Mouse (Mus musculus): ENCODE measurements at regions not wholly inside any gene's neighbourhood (a gene's known extent, or its start where the extent isn't known, plus 50 kb on each side); places are given as distances from the start of the nearest gene placed in this dataset.
A peak's percentile ranks its signal among the peaks of the same experiment; 100 is the strongest.

- Histone ChIP-seq H3K27me3 (no peaks in the 10 kb centered on the region), H3K27ac (no peak overlapping the region), H3K4me1 (no peaks in the 10 kb centered on the region), H3K36me3 (no peaks in the 10 kb centered on the region), H3K4me2 (no peak overlapping the region), H3K9me3 (no peaks in the 10 kb centered on the region), H3K4me3 (no peak overlapping the region), H3K9ac (no peak overlapping the region)
- WGBS: 30% methylated on average over 11 of the region's 11 CpGs
- no peak for ATAC-seq (ENCODE audit: insufficient number of reproducible peaks, low FRiP score, low TSS enrichment, low read depth)
Measured at GRCm38 (mm10) chr2:158956888-158957287, 162.3 kb downstream of the Dhx35 start.

GRCm38 (mm10) chr2:158965003-158965665, 170.5 kb downstream of the Dhx35 start:
- Histone ChIP-seq H3K27ac (no peak overlapping the region), H3K36me3 (no peaks in the 10 kb centered on the region), H3K4me1 (no peaks in the 10 kb centered on the region), H3K9me3 (no peaks in the 10 kb centered on the region), H3K9ac (no peak overlapping the region), H3K27me3 (no peaks in the 10 kb centered on the region), H3K4me3 (no peak overlapping the region), H3K4me2 (no peak overlapping the region)
- ATAC-seq (ENCODE audit: insufficient number of reproducible peaks, low FRiP score, low TSS enrichment, low read depth): no peak
- WGBS: 43% methylated on average over 6 of the region's 6 CpGs

- Histone ChIP-seq H3K9me3 (no peaks in the 10 kb centered on the region), H3K27ac (no peak overlapping the region), H3K27me3 (no peaks in the 10 kb centered on the region), H3K4me1 (no peaks in the 10 kb centered on the region), H3K4me3 (no peak overlapping the region), H3K36me3 (no peaks in the 10 kb centered on the region), H3K4me2 (no peak overlapping the region), H3K9ac (no peak overlapping the region)
- WGBS: 49% methylated on average over 2 of the region's 2 CpGs
- no peak for ATAC-seq (ENCODE audit: insufficient number of reproducible peaks, low FRiP score, low TSS enrichment, low read depth)
Measured at GRCm38 (mm10) chr2:158972178-158972577, 177.6 kb downstream of the Dhx35 start.

GRCm38 (mm10) chr2:158985529-158986148, 191.0 kb downstream of the Dhx35 start:
- H3K27ac ChIP-seq: no peak overlapping the region
- ATAC-seq (ENCODE audit: insufficient number of reproducible peaks, low FRiP score, low TSS enrichment, low read depth): no peak
- H3K9ac ChIP-seq: no peak overlapping the region
- H3K36me3 ChIP-seq: no peaks in the 10 kb centered on the region
- no peaks in the 10 kb centered on the region for H3K4me1 ChIP-seq
- H3K4me3 ChIP-seq: no peak overlapping the region
- no peaks in the 10 kb centered on the region for H3K27me3 ChIP-seq
- H3K4me2 ChIP-seq: no peak overlapping the region
- H3K9me3 ChIP-seq: no peaks in the 10 kb centered on the region
- 76% methylated on average over 17 of the region's 17 CpGs for WGBS

- no peak overlapping the region for H3K9ac ChIP-seq
- ATAC-seq (ENCODE audit: insufficient number of reproducible peaks, low FRiP score, low TSS enrichment, low read depth): no peak
- no peak overlapping the region for H3K27ac ChIP-seq
- no peak overlapping the region for H3K4me2 ChIP-seq
- H3K4me1 ChIP-seq: peaks cover 8% of the 10 kb centered on the region; the same call in 1 of the 2 replicates
- H3K4me3 ChIP-seq: no peak overlapping the region
- no peaks in the 10 kb centered on the region for H3K27me3 ChIP-seq
- no peaks in the 10 kb centered on the region for H3K9me3 ChIP-seq
- H3K36me3 ChIP-seq: no peaks in the 10 kb centered on the region
- WGBS: 19% methylated on average over 17 of the region's 17 CpGs
Measured at GRCm38 (mm10) chr2:159002481-159003186, 208.0 kb downstream of the Dhx35 start.

GRCm38 (mm10) chr2:159003187-159003497, 208.5 kb downstream of the Dhx35 start:
- no peak for ATAC-seq (ENCODE audit: insufficient number of reproducible peaks, low FRiP score, low TSS enrichment, low read depth)
- Histone ChIP-seq H3K36me3 (no peaks in the 10 kb centered on the region), H3K4me2 (no peak overlapping the region), H3K9ac (no peak overlapping the region), H3K27me3 (no peaks in the 10 kb centered on the region), H3K9me3 (no peaks in the 10 kb centered on the region), H3K4me3 (no peak overlapping the region), H3K27ac (no peak overlapping the region), H3K4me1 (peaks cover 8% of the 10 kb centered on the region; the same call in 1 of the 2 replicates)
- WGBS: 57% methylated on average over 4 of the region's 4 CpGs

- ATAC-seq (ENCODE audit: insufficient number of reproducible peaks, low FRiP score, low TSS enrichment, low read depth): no peak
- Histone ChIP-seq H3K9ac (no peak overlapping the region), H3K27me3 (no peaks in the 10 kb centered on the region), H3K4me3 (no peak overlapping the region), H3K36me3 (no peaks in the 10 kb centered on the region), H3K4me1 (peaks cover 8% of the 10 kb centered on the region; the same call in 1 of the 2 replicates), H3K27ac (no peak overlapping the region), H3K9me3 (no peaks in the 10 kb centered on the region), H3K4me2 (no peak overlapping the region)
- 38% methylated on average over 9 of the region's 9 CpGs for WGBS
Measured at GRCm38 (mm10) chr2:159004417-159004816, 209.8 kb downstream of the Dhx35 start.

GRCm38 (mm10) chr2:159012725-159013124, 218.1 kb downstream of the Dhx35 start:
- Histone ChIP-seq H3K4me3 (no peak overlapping the region), H3K9ac (no peak overlapping the region), H3K9me3 (no peaks in the 10 kb centered on the region), H3K4me2 (no peak overlapping the region), H3K27me3 (no peaks in the 10 kb centered on the region), H3K36me3 (no peaks in the 10 kb centered on the region), H3K4me1 (no peaks in the 10 kb centered on the region), H3K27ac (no peak overlapping the region)
- ATAC-seq (ENCODE audit: insufficient number of reproducible peaks, low FRiP score, low TSS enrichment, low read depth): no peak
- 80% methylated on average over 4 of the region's 4 CpGs for WGBS

GRCm38 (mm10) chr2:159014553-159014952, 219.9 kb downstream of the Dhx35 start:
- H3K4me2 ChIP-seq: no peak overlapping the region
- H3K27ac ChIP-seq: no peak overlapping the region
- H3K9ac ChIP-seq: no peak overlapping the region
- ATAC-seq (ENCODE audit: insufficient number of reproducible peaks, low FRiP score, low TSS enrichment, low read depth): no peak
- H3K36me3 ChIP-seq: no peaks in the 10 kb centered on the region
- 76% methylated on average over 8 of the region's 8 CpGs for WGBS
- H3K9me3 ChIP-seq: no peaks in the 10 kb centered on the region
- no peaks in the 10 kb centered on the region for H3K27me3 ChIP-seq
- no peak overlapping the region for H3K4me3 ChIP-seq
- 0 out of 2 replicates have a peak, but pooled peaks cover under 1% of the 10 kb centered on the region for H3K4me1 ChIP-seq

GRCm38 (mm10) chr2:159019921-159020534, 225.4 kb downstream of the Dhx35 start:
- Histone ChIP-seq H3K36me3 (no peaks in the 10 kb centered on the region), H3K27me3 (no peaks in the 10 kb centered on the region), H3K4me2 (no peak overlapping the region), H3K27ac (peak overlapping the region; percentile 48; the same call in 1 of the 2 replicates), H3K9me3 (no peaks in the 10 kb centered on the region), H3K9ac (no peak overlapping the region), H3K4me1 (peaks cover 10% of the 10 kb centered on the region), H3K4me3 (no peak overlapping the region)
- no peak for ATAC-seq (ENCODE audit: insufficient number of reproducible peaks, low FRiP score, low TSS enrichment, low read depth)
- 28% methylated on average over 4 of the region's 4 CpGs for WGBS

- H3K4me1 ChIP-seq: no peaks in the 10 kb centered on the region
- no peak overlapping the region for H3K4me2 ChIP-seq
- no peaks in the 10 kb centered on the region for H3K36me3 ChIP-seq
- no peak for ATAC-seq (ENCODE audit: insufficient number of reproducible peaks, low FRiP score, low TSS enrichment, low read depth)
- no peaks in the 10 kb centered on the region for H3K27me3 ChIP-seq
- H3K9ac ChIP-seq: no peak overlapping the region
- WGBS: 52% methylated on average over 8 of the region's 8 CpGs
- H3K9me3 ChIP-seq: no peaks in the 10 kb centered on the region
- H3K4me3 ChIP-seq: no peak overlapping the region
- H3K27ac ChIP-seq: no peak overlapping the region
Measured at GRCm38 (mm10) chr2:159032147-159032546, 237.5 kb downstream of the Dhx35 start.

- Histone ChIP-seq H3K4me3 (no peak overlapping the region), H3K4me1 (no peaks in the 10 kb centered on the region), H3K27ac (no peak overlapping the region), H3K27me3 (no peaks in the 10 kb centered on the region), H3K4me2 (no peak overlapping the region), H3K9me3 (no peaks in the 10 kb centered on the region), H3K9ac (no peak overlapping the region), H3K36me3 (no peaks in the 10 kb centered on the region)
- 36% methylated on average over 4 of the region's 4 CpGs for WGBS
- no peak for ATAC-seq (ENCODE audit: insufficient number of reproducible peaks, low FRiP score, low TSS enrichment, low read depth)
Measured at GRCm38 (mm10) chr2:159039916-159040315, 245.3 kb downstream of the Dhx35 start.
